Mouse (Mus musculus) neural tube, embryonic 15.5 days (tissue): ENCODE data around the gene Slc17a5. TPM values are rescaled to one million over a fixed set of nuclear protein-coding genes. Genes with fewer than 3 reads are reported as not detected.

Experiments used
- ATAC-seq: fragments of 200-750 bp; cut with Nextera tagmentation; 2 replicates; pipeline ENCODE4 v1.8.0; 2017; ENCODE audit warnings: mild to moderate bottlenecking, moderate TSS enrichment, moderate library complexity; ENCODE audit not compliant: low FRiP score
- H3K27ac ChIP-seq: fragments of 300-500 bp; sonication (generic); replicated peaks from 2 replicates; pipeline ENCODE4 v1.5.1; 2015; ENCODE audit warnings: mild to moderate bottlenecking, inconsistent platforms
- H3K27me3 ChIP-seq: fragments of 300-500 bp; sonication (generic); replicated peaks from 2 replicates; pipeline ENCODE4 v1.6.1; 2015; ENCODE audit warnings: inconsistent platforms
- H3K36me3 ChIP-seq: fragments of 300-500 bp; sonication (generic); 2 replicates; pipeline ENCODE4 v1.6.1; 2015; ENCODE audit warnings: inconsistent platforms
- H3K4me1 ChIP-seq: fragments of 300-500 bp; sonication (generic); 2 replicates; pipeline ENCODE4 v1.6.1; 2015; ENCODE audit warnings: inconsistent platforms
- H3K4me2 ChIP-seq: fragments of 300-500 bp; sonication (generic); 2 replicates; pipeline ENCODE4 v1.6.1; 2015; ENCODE audit warnings: inconsistent platforms, mild to moderate bottlenecking, moderate library complexity
- H3K4me3 ChIP-seq: fragments of 300-500 bp; sonication (generic); replicated peaks from 2 replicates; pipeline ENCODE4 v1.5.1; 2015; ENCODE audit warnings: mild to moderate bottlenecking, inconsistent platforms
- H3K9ac ChIP-seq: fragments of 300-500 bp; sonication (generic); replicated peaks from 2 replicates; pipeline ENCODE4 v1.6.1; 2015; ENCODE audit warnings: mild to moderate bottlenecking, inconsistent platforms
- H3K9me3 ChIP-seq: fragments of 300-500 bp; sonication (generic); replicated peaks from 2 replicates; pipeline ENCODE4 v1.6.1; 2016; ENCODE audit warnings: inconsistent platforms
- WGBS: fragments of 180-500 bp; shearing (Covaris S2); methylation state at CpG from one replicate; pipeline ENCODE4 v1.1.7; 2015; ENCODE audit warnings: mixed read lengths; 5-methylcytosine and 5-hydroxymethylcytosine counted together
- polyA plus RNA-seq: library from polyadenylated mRNA; unstranded; fragments of >200 nt; fragmentation: Nextera tagmentation; extraction: Ambion mirVana; gene quantifications from 2 replicates; pipeline ENCODE4 v1.2.1, GENCODE M21; 2015

The Slc17a5 gene
- polyA plus RNA-seq, result 15.2 and 17.0 TPM in 2 replicates

- Histone ChIP-seq H3K9ac (peak within 1 kb of the TSS; percentile 71), H3K27me3 (no peaks in the 10 kb centered on the region), H3K36me3 (0 out of 2 replicates have a peak, but pooled peaks cover 7% of the 10 kb centered on the region), H3K4me1 (peaks cover 13% of the 10 kb centered on the region), H3K4me2 (peak within 1 kb of the TSS; percentile 64), H3K9me3 (no peaks in the 10 kb centered on the region), H3K4me3 (peak within 1 kb of the TSS; percentile 70), H3K27ac (peak within 1 kb of the TSS; percentile 83)
- under 1% methylated on average over 27 of the region's 27 CpGs for WGBS
- peak; percentile 99 for ATAC-seq
Measured at GRCm38 (mm10) chr9:78587914-78588313, at the start of gene Slc17a5. TSS of gene Slc17a5 (minus strand) at chr9:78588041.

GRCm38 (mm10) chr9:78633976-78634375 is 46.1 kb upstream of the Slc17a5 start:
- Histone ChIP-seq H3K4me3 (no peak overlapping the region), H3K4me1 (no peaks in the 10 kb centered on the region), H3K4me2 (no peak overlapping the region), H3K9ac (no peak overlapping the region), H3K36me3 (no peaks in the 10 kb centered on the region), H3K27ac (no peak overlapping the region), H3K27me3 (no peaks in the 10 kb centered on the region), H3K9me3 (no peaks in the 10 kb centered on the region)
- 96% methylated on average over 3 of the region's 3 CpGs for WGBS
- ATAC-seq, result no peak

GRCm38 (mm10) chr9:78631755-78632434 is 44.1 kb upstream of the Slc17a5 start:
- Histone ChIP-seq H3K9me3 (no peaks in the 10 kb centered on the region), H3K4me3 (no peak overlapping the region), H3K4me1 (no peaks in the 10 kb centered on the region), H3K27ac (no peak overlapping the region), H3K36me3 (no peaks in the 10 kb centered on the region), H3K27me3 (no peaks in the 10 kb centered on the region), H3K9ac (no peak overlapping the region), H3K4me2 (no peak overlapping the region)
- 76% methylated on average over 6 of the region's 6 CpGs for WGBS
- ATAC-seq, result no peak

GRCm38 (mm10) chr9:78629991-78630390 is 42.1 kb upstream of the Slc17a5 start:
- Histone ChIP-seq H3K9me3 (no peaks in the 10 kb centered on the region), H3K4me1 (no peaks in the 10 kb centered on the region), H3K27me3 (no peaks in the 10 kb centered on the region), H3K36me3 (no peaks in the 10 kb centered on the region), H3K9ac (no peak overlapping the region), H3K4me2 (peak overlapping the region; percentile 9), H3K4me3 (no peak overlapping the region), H3K27ac (no peak overlapping the region)
- no peak for ATAC-seq
- 51% methylated on average over 6 of the region's 6 CpGs for WGBS

GRCm38 (mm10) chr9:78623301-78623747 is 35.5 kb upstream of the Slc17a5 start:
- Histone ChIP-seq H3K36me3 (no peaks in the 10 kb centered on the region), H3K4me3 (no peak overlapping the region), H3K9ac (no peak overlapping the region), H3K27me3 (no peaks in the 10 kb centered on the region), H3K4me1 (no peaks in the 10 kb centered on the region), H3K27ac (no peak overlapping the region), H3K4me2 (no peak overlapping the region), H3K9me3 (no peaks in the 10 kb centered on the region)
- 86% methylated on average over 10 of the region's 10 CpGs for WGBS
- no peak for ATAC-seq

GRCm38 (mm10) chr9:78619285-78619684 is 31.4 kb upstream of the Slc17a5 start:
- H3K27ac ChIP-seq, result no peak overlapping the region
- no peaks in the 10 kb centered on the region for H3K9me3 ChIP-seq
- ATAC-seq, result no peak
- H3K4me1 ChIP-seq, result peaks cover 10% of the 10 kb centered on the region
- no peak overlapping the region for H3K4me2 ChIP-seq
- no peaks in the 10 kb centered on the region; the same call in 1 of the 2 replicates for H3K27me3 ChIP-seq
- 87% methylated on average over 9 of the region's 9 CpGs for WGBS
- H3K36me3 ChIP-seq, result no peaks in the 10 kb centered on the region
- H3K4me3 ChIP-seq, result no peak overlapping the region
- no peak overlapping the region for H3K9ac ChIP-seq

- H3K9ac ChIP-seq, result peak within 1 kb of the TSS; percentile 54
- H3K27me3 ChIP-seq, result no peaks in the 10 kb centered on the region; the same call in 1 of the 2 replicates
- H3K27ac ChIP-seq, result no peak within 1 kb of the TSS
- peak; percentile 80 for ATAC-seq
- H3K4me3 ChIP-seq, result peak within 1 kb of the TSS; percentile 62
- H3K4me2 ChIP-seq, result peak within 1 kb of the TSS; percentile 99
- under 1% methylated on average over 43 of the region's 43 CpGs for WGBS
- no peaks in the 10 kb centered on the region for H3K36me3 ChIP-seq
- no peaks in the 10 kb centered on the region for H3K9me3 ChIP-seq
- H3K4me1 ChIP-seq, result peaks cover 11% of the 10 kb centered on the region
Measured at GRCm38 (mm10) chr9:78615401-78616021, 27.7 kb upstream of the Slc17a5 start, which contains the start of gene Cd109. TSS of gene Cd109 (plus strand) at chr9:78615546.

GRCm38 (mm10) chr9:78614201-78614600 is 26.4 kb upstream of the Slc17a5 start:
- Histone ChIP-seq H3K9me3 (no peaks in the 10 kb centered on the region), H3K27me3 (no peaks in the 10 kb centered on the region; the same call in 1 of the 2 replicates), H3K4me1 (peaks cover 11% of the 10 kb centered on the region), H3K27ac (no peak overlapping the region), H3K36me3 (no peaks in the 10 kb centered on the region), H3K4me3 (no peak overlapping the region), H3K4me2 (peak overlapping the region; percentile 99), H3K9ac (no peak overlapping the region)
- peak; percentile 40 for ATAC-seq
- WGBS, result 29% methylated on average over 6 of the region's 6 CpGs

- no peak overlapping the region for H3K4me3 ChIP-seq
- ATAC-seq, result no peak
- H3K4me2 ChIP-seq, result no peak overlapping the region
- H3K9me3 ChIP-seq, result no peaks in the 10 kb centered on the region
- no peaks in the 10 kb centered on the region for H3K36me3 ChIP-seq
- no peak overlapping the region for H3K27ac ChIP-seq
- H3K9ac ChIP-seq, result no peak overlapping the region
- WGBS, result 70% methylated on average over 4 of the region's 4 CpGs
- no peaks in the 10 kb centered on the region for H3K27me3 ChIP-seq
- H3K4me1 ChIP-seq, result no peaks in the 10 kb centered on the region
Measured at GRCm38 (mm10) chr9:78601046-78601730, 13.3 kb upstream of the Slc17a5 start.

GRCm38 (mm10) chr9:78599927-78600326 is 12.1 kb upstream of the Slc17a5 start:
- no peak overlapping the region for H3K9ac ChIP-seq
- no peak overlapping the region for H3K4me2 ChIP-seq
- no peaks in the 10 kb centered on the region for H3K36me3 ChIP-seq
- WGBS, result 73% methylated on average over 5 of the region's 5 CpGs
- no peaks in the 10 kb centered on the region for H3K9me3 ChIP-seq
- H3K4me1 ChIP-seq, result no peaks in the 10 kb centered on the region
- no peak overlapping the region for H3K4me3 ChIP-seq
- H3K27ac ChIP-seq, result no peak overlapping the region
- no peaks in the 10 kb centered on the region for H3K27me3 ChIP-seq
- ATAC-seq, result no peak

- peak; percentile 76 for ATAC-seq
- Histone ChIP-seq H3K9ac (no peak overlapping the region), H3K36me3 (no peaks in the 10 kb centered on the region), H3K4me3 (no peak overlapping the region), H3K4me2 (no peak overlapping the region), H3K27ac (no peak overlapping the region), H3K27me3 (no peaks in the 10 kb centered on the region), H3K4me1 (no peaks in the 10 kb centered on the region), H3K9me3 (no peaks in the 10 kb centered on the region)
- 4% methylated on average over 5 of the region's 5 CpGs for WGBS
Measured at GRCm38 (mm10) chr9:78596834-78597233, 9.0 kb upstream of the Slc17a5 start.
